Mouse (Mus musculus) heart, postnatal 0 days (tissue): ENCODE measurements around the gene Clnk. TPM values are rescaled to one million over a fixed set of nuclear protein-coding genes. Genes with fewer than 3 reads are reported as not detected.

Experiments used
- ATAC-seq: fragments of 200-750 bp; cut with Nextera tagmentation; 2 replicates; pipeline ENCODE4 v1.8.0; 2017; ENCODE audit warnings: low read depth, moderate number of reproducible peaks, moderate library complexity; ENCODE audit not compliant: insufficient read depth
- DNase-seq: peaks from one replicate; pipeline ENCODE4 v3.0.0-alpha.2; 2016; ENCODE audit warnings: low spot score
- H3K27ac ChIP-seq: fragments of 300-500 bp; sonication (generic); 2 replicates; pipeline ENCODE4 v1.5.1; 2014; ENCODE audit warnings: low read depth, mild to moderate bottlenecking
- H3K27me3 ChIP-seq: fragments of 300-500 bp; sonication (generic); 2 replicates; pipeline ENCODE4 v1.6.1; 2014; ENCODE audit warnings: low read length, mixed read lengths; ENCODE audit not compliant: control insufficient read depth, insufficient read depth
- H3K36me3 ChIP-seq: fragments of 300-500 bp; sonication (generic); replicated peaks from 2 replicates; pipeline ENCODE4 v1.6.1; 2014; ENCODE audit warnings: low read length, mixed read lengths; ENCODE audit not compliant: control insufficient read depth, insufficient read depth
- H3K4me1 ChIP-seq: fragments of 300-500 bp; sonication (generic); 2 replicates; pipeline ENCODE4 v1.6.1; 2014; ENCODE audit warnings: antibody characterized with exemption; ENCODE audit not compliant: control insufficient read depth, insufficient read depth
- H3K4me2 ChIP-seq: fragments of 300-500 bp; sonication (generic); 2 replicates; pipeline ENCODE4 v1.6.1; 2014; ENCODE audit warnings: low read depth, mild to moderate bottlenecking, low read length, moderate library complexity
- H3K4me3 ChIP-seq: fragments of 300-500 bp; sonication (generic); 2 replicates; pipeline ENCODE4 v1.5.1; 2014; ENCODE audit warnings: low read depth, low read length
- H3K9ac ChIP-seq: fragments of 300-500 bp; sonication (generic); replicated peaks from 2 replicates; pipeline ENCODE4 v1.6.1; 2014; ENCODE audit warnings: low read depth, low read length, mixed read lengths
- H3K9me3 ChIP-seq: fragments of 300-500 bp; sonication (generic); replicated peaks from 2 replicates; pipeline ENCODE4 v1.6.1; 2016; ENCODE audit warnings: low read length; ENCODE audit not compliant: control insufficient read depth
- CTCF ChIP-seq: IDR thresholded peaks from 2 replicates; pipeline ENCODE4 v1.5.1; 2016; ENCODE audit warnings: antibody characterized with exemption, control low read depth, low read depth
- EP300 ChIP-seq: IDR thresholded peaks from 2 replicates; pipeline ENCODE4 v1.6.1; 2016; ENCODE audit warnings: antibody characterized with exemption, low read depth
- WGBS: fragments of 180-500 bp; shearing (Covaris S2); extraction: QIAGEN DNeasy Blood & Tissue Kit; methylation state at CpG from one replicate; pipeline ENCODE4 v1.1.7; 2014; 5-methylcytosine and 5-hydroxymethylcytosine counted together
- polyA plus RNA-seq: library from polyadenylated mRNA; unstranded; fragments of >200 nt; fragmentation: Nextera tagmentation; extraction: Ambion mirVana; gene quantifications from 2 replicates; pipeline ENCODE4 v1.2.1, GENCODE M21; 2015
- total RNA-seq: library from RNA; depleted of rRNA; stranded (reverse); fragments of >200 nt; gene quantifications from 2 replicates; pipeline ENCODE4 v1.2.3, GENCODE M21; 2014; ENCODE audit warnings: low replicate concordance; rRNA removed

Gene Clnk
- total RNA-seq (not detected in 2 replicates), polyA plus RNA-seq (not detected in 2 replicates)

DNA sequence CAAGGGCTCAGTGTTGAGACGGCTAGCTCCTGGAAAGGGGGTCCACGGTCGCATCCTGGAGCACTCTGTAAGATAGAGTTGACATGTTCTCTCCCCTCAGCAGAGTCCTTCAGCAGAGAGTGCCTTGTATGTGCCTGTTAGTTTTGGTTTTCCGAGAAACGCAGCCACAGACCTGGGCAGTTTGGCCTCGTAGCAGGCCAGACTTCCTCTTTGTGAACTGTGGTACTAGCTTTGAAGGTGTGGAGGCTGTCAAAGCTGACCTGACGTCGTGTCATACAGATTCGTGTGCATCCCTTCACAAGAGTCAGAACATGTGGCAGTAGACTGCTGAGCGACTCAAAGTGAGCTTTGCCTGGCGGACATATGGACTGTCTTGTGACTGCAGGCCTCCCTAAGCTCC lies at the start of gene Clnk:
Gene Clnk (minus strand): TSS at position 191 of the 400 bp plus-strand sequence.
- Histone ChIP-seq H3K4me1 (no peaks in the 10 kb centered on the region), H3K36me3 (no peaks in the 10 kb centered on the region), H3K27ac (no peak within 1 kb of the TSS), H3K4me2 (no peak within 1 kb of the TSS), H3K9ac (no peak within 1 kb of the TSS), H3K9me3 (no peaks in the 10 kb centered on the region), H3K4me3 (no peak within 1 kb of the TSS), H3K27me3 (no peaks in the 10 kb centered on the region)
- DNase-seq (no peak), ATAC-seq (no peak)
- no peak for TF ChIP-seq EP300
- TF ChIP-seq CTCF, result no peak
- WGBS, result 75% methylated on average over 11 of the region's 11 CpGs

DNA sequence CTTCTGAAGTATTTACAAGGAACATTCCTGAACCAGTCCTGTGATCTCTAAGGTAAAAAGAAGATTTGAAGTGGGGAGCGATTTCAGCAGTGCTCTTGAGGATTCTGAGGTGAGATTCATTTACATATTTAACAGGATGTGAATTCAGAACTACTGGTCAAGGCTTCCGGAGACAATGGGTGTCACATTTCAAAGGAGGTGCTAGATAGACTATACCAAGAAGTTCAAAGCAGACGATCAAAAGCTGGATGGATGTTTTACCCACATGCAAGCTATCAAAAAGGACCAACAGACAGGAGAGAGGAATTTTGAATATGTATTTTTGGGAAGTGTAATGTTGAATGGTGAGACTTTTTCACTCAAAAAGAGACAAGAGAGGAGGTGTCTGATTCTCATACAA lies 28.7 kb upstream of the Clnk start:
- no peak overlapping the region for H3K4me3 ChIP-seq
- H3K27me3 ChIP-seq, result no peaks in the 10 kb centered on the region
- DNase-seq (no peak), ATAC-seq (no peak)
- no peaks in the 10 kb centered on the region for H3K36me3 ChIP-seq
- H3K4me2 ChIP-seq, result no peak overlapping the region
- no peaks in the 10 kb centered on the region for H3K9me3 ChIP-seq
- H3K27ac ChIP-seq, result no peak overlapping the region
- 54% methylated on average over 3 of the region's 3 CpGs for WGBS
- H3K9ac ChIP-seq, result no peak overlapping the region
- no peaks in the 10 kb centered on the region for H3K4me1 ChIP-seq
- TF ChIP-seq CTCF (no peak), EP300 (no peak)

DNA sequence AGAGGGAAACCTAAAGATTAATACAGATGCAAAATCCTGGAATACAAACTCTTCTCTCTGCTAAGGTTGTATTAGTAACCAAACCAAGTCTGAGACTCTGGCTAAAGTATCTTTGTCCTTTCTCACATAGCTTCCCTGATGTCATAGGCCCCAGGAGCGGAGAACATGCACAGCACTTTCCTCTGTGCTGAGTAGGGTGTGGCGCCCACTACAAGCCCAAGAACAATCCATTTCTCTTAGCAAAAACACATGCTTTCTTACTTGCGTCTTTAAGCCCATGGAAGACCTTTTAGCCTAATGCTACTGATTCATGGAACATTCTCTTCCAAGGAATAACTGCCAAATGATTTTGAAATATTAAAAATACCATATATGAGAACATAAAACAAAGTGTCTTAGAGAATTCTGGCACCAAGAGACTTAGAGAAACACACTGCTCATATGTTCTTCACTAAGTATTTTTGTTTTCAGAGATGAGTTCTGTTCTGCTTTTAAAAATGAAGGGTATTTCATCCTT lies 28.0 kb upstream of the Clnk start:
- no peak for DNase-seq
- Histone ChIP-seq H3K9ac (no peak overlapping the region), H3K36me3 (no peaks in the 10 kb centered on the region), H3K9me3 (no peaks in the 10 kb centered on the region), H3K4me2 (no peak overlapping the region), H3K27ac (no peak overlapping the region), H3K27me3 (no peaks in the 10 kb centered on the region), H3K4me1 (no peaks in the 10 kb centered on the region), H3K4me3 (no peak overlapping the region)
- 79% methylated on average over 3 of the region's 3 CpGs for WGBS
- ATAC-seq, result no peak
- TF ChIP-seq EP300, result no peak
- no peak for TF ChIP-seq CTCF

DNA sequence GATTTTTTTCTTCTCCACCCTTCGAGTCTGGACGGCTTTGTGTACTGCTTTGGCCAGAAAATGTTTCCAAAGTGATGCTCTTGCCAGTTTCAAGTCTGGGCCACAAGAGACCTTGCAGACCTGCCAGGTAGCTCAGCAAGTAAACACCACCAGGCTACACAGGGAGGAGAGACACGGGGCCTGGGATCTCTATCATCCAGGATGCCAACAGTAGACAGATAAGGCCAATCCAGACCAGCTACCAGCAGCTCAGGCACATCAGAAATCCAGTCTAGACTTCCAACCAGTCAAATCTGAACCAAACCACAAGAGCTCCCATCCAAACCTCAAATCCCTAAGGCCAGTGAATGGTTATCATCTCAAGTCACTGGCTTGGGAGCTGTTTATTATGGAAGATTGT lies 26.3 kb upstream of the Clnk start:
- Histone ChIP-seq H3K27me3 (no peaks in the 10 kb centered on the region), H3K9ac (no peak overlapping the region), H3K4me1 (no peaks in the 10 kb centered on the region), H3K4me2 (no peak overlapping the region), H3K36me3 (no peaks in the 10 kb centered on the region), H3K27ac (no peak overlapping the region), H3K4me3 (no peak overlapping the region), H3K9me3 (no peaks in the 10 kb centered on the region)
- TF ChIP-seq CTCF (no peak), EP300 (no peak)
- 51% methylated on average over 3 of the region's 3 CpGs for WGBS
- ATAC-seq (no peak), DNase-seq (no peak)

DNA sequence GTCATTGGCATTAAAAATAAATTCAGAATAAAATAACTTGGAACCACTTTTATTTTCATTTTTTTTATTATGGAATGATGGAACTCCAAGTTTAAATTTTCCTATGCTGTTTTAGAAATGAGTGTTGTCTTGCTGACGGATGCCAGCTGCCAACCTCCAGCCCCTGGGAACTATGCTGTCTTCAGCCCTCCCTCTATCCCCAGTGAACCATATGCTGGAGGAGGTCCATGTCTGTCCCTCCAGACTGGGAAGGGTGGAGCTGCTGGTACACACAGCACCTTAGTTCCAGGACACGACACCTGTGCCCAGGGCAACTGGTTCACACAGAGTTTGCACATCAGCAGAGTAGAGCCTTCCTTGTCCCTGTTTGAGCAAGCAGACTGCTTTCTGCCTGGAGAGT lies 22.4 kb upstream of the Clnk start:
- H3K27me3 ChIP-seq, result no peaks in the 10 kb centered on the region
- H3K36me3 ChIP-seq, result no peaks in the 10 kb centered on the region
- DNase-seq (no peak), ATAC-seq (no peak; the same call in 1 of the 2 replicates)
- no peak overlapping the region for H3K4me3 ChIP-seq
- TF ChIP-seq CTCF (no peak), EP300 (no peak)
- no peak overlapping the region for H3K4me2 ChIP-seq
- H3K4me1 ChIP-seq, result no peaks in the 10 kb centered on the region
- no peaks in the 10 kb centered on the region for H3K9me3 ChIP-seq
- no peak overlapping the region for H3K27ac ChIP-seq
- WGBS, result 57% methylated on average over 2 of the region's 2 CpGs
- H3K9ac ChIP-seq, result no peak overlapping the region

DNA sequence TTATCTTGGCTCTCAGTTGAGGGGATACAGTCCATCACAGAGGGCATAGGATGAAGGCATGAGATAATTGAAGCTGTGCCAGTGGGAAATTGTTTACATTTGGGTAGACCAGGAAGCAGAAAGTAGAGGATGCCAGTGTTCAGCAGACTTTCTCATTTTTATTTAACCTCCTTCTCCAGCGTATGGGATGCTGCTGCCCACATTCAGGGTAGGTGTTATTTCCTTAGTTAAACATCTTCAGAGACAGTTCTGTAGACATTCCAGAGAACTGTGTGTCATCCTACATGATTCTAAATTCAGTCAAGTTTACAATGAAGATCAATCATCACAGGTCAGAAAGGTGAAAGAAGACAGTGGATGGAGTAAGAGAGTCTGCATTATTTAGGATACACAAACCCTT lies 12.0 kb upstream of the Clnk start:
- no peak overlapping the region for H3K9ac ChIP-seq
- H3K4me1 ChIP-seq, result no peaks in the 10 kb centered on the region
- H3K4me2 ChIP-seq, result no peak overlapping the region
- no peaks in the 10 kb centered on the region for H3K36me3 ChIP-seq
- no peak overlapping the region for H3K27ac ChIP-seq
- no peaks in the 10 kb centered on the region for H3K9me3 ChIP-seq
- 93% methylated on average over 1 of the region's 1 CpGs for WGBS
- no peak for ATAC-seq
- DNase-seq, result no peak
- H3K4me3 ChIP-seq, result no peak overlapping the region
- TF ChIP-seq EP300, result no peak
- TF ChIP-seq CTCF, result no peak
- no peaks in the 10 kb centered on the region for H3K27me3 ChIP-seq
